Mouse (Mus musculus) embryonic facial prominence, embryonic 10.5 days (tissue): ENCODE data around the gene Spc24. TPM values are rescaled to one million over a fixed set of nuclear protein-coding genes. Genes with fewer than 3 reads are reported as not detected.
"Not testable (repeated sequence)": the region's sequence is repeated elsewhere in the genome, so short reads cannot be mapped to it uniquely, and the experiment has no call there.

ENCODE experiments used
- DNase-seq: peaks from one replicate; pipeline ENCODE4 v3.0.0-alpha.2; 2017; ENCODE audit warnings: low spot score
- H3K27ac ChIP-seq: fragments of 300-500 bp; sonication (generic); replicated peaks from 2 replicates; pipeline ENCODE4 v1.5.1; 2016; ENCODE audit warnings: mild to moderate bottlenecking
- H3K27me3 ChIP-seq: fragments of 300-500 bp; sonication (generic); replicated peaks from 2 replicates; pipeline ENCODE4 v1.6.1; 2016; ENCODE audit warnings: low read depth, mild to moderate bottlenecking; ENCODE audit not compliant: poor library complexity, severe bottlenecking
- H3K36me3 ChIP-seq: fragments of 300-500 bp; sonication (generic); replicated peaks from 2 replicates; pipeline ENCODE4 v1.6.1; 2016; ENCODE audit warnings: mild to moderate bottlenecking, moderate library complexity
- H3K4me1 ChIP-seq: fragments of 300-500 bp; sonication (generic); 2 replicates; pipeline ENCODE4 v1.6.1; 2016
- H3K4me3 ChIP-seq: fragments of 300-500 bp; sonication (generic); 2 replicates; pipeline ENCODE4 v1.5.1; 2016; ENCODE audit warnings: mild to moderate bottlenecking, moderate library complexity
- H3K9me3 ChIP-seq: fragments of 300-500 bp; sonication (generic); 2 replicates; pipeline ENCODE4 v1.6.1; 2016; ENCODE audit warnings: mild to moderate bottlenecking
- WGBS: fragments of 180-500 bp; shearing (Covaris S2); methylation state at CpG from one replicate; pipeline ENCODE4 v1.1.7; 2016; 5-methylcytosine and 5-hydroxymethylcytosine counted together
- polyA plus RNA-seq: library from polyadenylated mRNA; unstranded; fragments of >200 nt; fragmentation: Nextera tagmentation; extraction: Ambion mirVana; gene quantifications from 2 replicates; pipeline ENCODE4 v1.2.1, GENCODE M21; 2016

The Spc24 gene
- polyA plus RNA-seq, 1 experiment from 2014 or later: 187 TPM

DNA sequence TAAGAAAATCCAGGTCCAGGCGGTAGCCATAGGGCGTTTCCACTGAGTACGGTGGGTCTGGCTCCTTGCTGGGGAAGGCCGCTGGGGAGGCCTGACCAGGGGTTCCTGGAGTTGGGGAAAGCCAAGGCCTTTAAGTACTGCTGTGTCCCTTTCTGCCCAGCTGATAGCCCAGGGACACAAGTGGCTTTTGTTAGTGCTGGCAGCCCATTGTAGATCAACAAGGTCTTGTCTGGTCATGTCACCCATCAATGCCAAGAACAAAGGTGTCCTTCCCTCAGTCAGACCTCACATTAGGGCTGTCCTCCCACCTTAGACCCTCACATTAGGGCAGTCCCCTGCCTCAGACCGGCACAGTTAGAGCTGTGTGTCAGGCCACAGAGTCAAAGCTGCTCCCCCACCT is 35.5 kb upstream of the Spc24 start:
- H3K4me3 ChIP-seq: peak overlapping the region; percentile 72
- peaks cover 58% of the 10 kb centered on the region for H3K4me1 ChIP-seq
- H3K27me3 ChIP-seq: no peaks in the 10 kb centered on the region
- peaks cover 60% of the 10 kb centered on the region for H3K36me3 ChIP-seq
- 71% methylated on average over 5 of the region's 5 CpGs for WGBS
- no peak for DNase-seq
- no peaks in the 10 kb centered on the region for H3K9me3 ChIP-seq
- peak overlapping the region; percentile 96 for H3K27ac ChIP-seq

DNA sequence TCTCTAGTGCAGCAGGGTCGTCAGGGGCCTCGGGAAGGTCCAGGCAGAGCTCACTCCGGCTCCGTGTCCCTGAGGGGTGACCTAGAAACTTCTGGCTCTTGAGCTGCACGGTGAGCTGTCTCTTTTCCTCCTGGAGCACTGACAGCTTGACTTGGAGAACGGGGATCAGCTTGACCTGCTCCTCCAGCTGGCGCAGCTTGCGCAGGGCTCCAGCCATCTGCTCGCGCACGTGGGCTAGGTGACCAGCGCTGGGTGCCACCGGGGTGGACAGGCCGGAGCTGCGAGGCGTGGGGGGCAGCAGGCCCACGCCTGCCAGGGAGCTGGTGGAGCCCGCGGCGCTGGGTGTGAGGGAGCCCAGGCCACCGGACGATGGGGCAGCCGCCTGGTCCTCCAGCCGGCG is 34.8 kb upstream of the Spc24 start:
- Histone ChIP-seq H3K4me3 (no peak overlapping the region), H3K27me3 (no peaks in the 10 kb centered on the region), H3K36me3 (peaks cover 65% of the 10 kb centered on the region), H3K27ac (peak overlapping the region; percentile 96), H3K9me3 (no peaks in the 10 kb centered on the region), H3K4me1 (peaks cover 53% of the 10 kb centered on the region)
- WGBS: 96% methylated on average over 25 of the region's 25 CpGs
- DNase-seq: no peak

DNA sequence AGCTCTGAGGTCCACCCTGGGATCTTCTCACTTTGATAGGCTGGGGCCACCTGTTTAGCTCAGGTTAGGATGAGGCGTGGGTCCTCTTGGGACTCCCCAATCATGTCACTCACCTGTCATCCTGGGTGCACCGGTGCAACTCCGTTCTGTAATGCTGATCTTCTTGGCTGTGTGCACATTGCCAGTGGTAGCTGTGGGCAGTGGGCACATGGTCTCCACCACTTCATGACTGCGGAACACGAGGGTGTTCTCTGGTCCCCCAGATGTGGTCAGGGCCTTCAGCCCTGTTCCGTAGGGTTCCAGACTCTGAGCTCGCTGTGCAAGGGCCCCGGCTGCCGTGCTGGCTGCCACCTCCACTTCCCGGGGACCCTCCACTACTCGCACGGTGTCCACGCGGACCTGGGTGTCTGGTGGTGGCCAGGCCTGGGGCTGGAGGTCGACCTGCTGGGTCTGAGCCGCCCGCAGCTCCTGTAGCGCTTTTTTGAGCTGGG is 34.3 kb upstream of the Spc24 start:
- no peaks in the 10 kb centered on the region for H3K9me3 ChIP-seq
- no peaks in the 10 kb centered on the region for H3K27me3 ChIP-seq
- DNase-seq: no peak
- no peak overlapping the region for H3K4me3 ChIP-seq
- peaks cover 70% of the 10 kb centered on the region for H3K36me3 ChIP-seq
- no peak overlapping the region for H3K27ac ChIP-seq
- H3K4me1 ChIP-seq: peaks cover 51% of the 10 kb centered on the region
- WGBS: 97% methylated on average over 18 of the region's 18 CpGs

DNA sequence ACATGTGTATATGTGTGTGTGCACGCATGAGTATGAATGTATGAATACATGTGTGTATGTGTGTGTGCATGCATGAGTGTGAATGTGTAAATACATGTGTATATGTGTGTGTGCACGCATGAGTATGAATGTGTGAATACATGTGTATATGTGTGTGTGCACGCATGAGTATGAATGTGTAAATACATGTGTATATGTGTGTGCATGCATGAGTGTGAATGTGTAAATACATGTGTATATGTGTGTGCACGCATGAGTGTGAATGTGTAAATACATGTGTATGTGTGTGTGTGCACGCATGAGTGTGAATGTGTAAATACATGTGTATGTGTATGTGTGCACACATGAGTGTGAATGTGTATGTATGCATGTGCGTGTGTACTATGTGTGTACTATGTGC is 33.4 kb upstream of the Spc24 start:
- not testable (repeated sequence) for H3K4me3 ChIP-seq, DNase-seq, H3K27ac ChIP-seq, H3K9me3 ChIP-seq, H3K27me3 ChIP-seq
- Histone ChIP-seq H3K4me1 (peaks cover 42% of the 10 kb centered on the region), H3K36me3 (peaks cover 79% of the 10 kb centered on the region)
- 97% methylated on average over 6 of the region's 6 CpGs for WGBS

DNA sequence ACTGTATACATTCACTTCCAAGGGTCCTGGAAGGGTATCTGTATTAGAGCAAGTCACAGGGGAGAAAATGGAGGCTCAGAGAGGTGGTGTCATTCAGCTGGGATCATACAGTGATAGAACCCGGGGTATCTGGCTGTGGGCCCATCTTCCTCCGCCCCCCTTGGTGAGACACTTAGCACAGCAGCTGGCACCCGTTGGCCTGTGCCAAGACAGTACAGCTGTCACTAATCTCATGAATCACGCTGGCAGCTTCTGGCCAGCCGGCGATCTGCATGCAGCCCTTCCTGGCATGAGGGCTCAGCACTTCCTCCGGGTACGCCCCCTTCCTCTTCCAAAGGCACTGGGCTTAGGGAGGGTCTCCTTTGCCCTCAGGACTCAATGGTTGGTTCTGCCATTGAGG is 32.5 kb upstream of the Spc24 start:
- WGBS: 86% methylated on average over 8 of the region's 8 CpGs
- Histone ChIP-seq H3K27ac (no peak overlapping the region), H3K36me3 (peaks cover 87% of the 10 kb centered on the region), H3K4me3 (no peak overlapping the region), H3K27me3 (no peaks in the 10 kb centered on the region), H3K9me3 (no peaks in the 10 kb centered on the region), H3K4me1 (peaks cover 37% of the 10 kb centered on the region)
- no peak for DNase-seq

DNA sequence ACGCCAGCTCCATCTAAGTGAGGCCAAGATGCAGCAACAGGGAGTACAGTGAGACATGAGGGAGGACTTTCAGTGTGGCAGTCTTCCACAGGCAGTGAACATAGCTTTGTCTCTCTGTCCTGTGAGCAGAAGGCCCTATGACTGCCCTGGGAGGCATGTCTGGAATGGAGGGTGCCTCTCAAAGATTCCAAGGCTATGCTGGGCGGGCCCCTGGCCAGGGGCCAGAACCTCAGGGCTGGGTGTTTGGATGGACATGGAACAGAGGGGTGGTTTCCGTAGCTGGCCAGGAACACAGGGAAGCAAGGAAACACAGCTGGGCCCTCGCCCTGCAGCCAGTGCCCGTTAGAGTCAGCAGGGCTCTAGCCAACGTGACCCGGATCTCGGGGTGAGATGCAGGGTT is 31.8 kb upstream of the Spc24 start:
- no peak for DNase-seq
- H3K36me3 ChIP-seq: peaks cover 94% of the 10 kb centered on the region
- WGBS: 93% methylated on average over 8 of the region's 8 CpGs

DNA sequence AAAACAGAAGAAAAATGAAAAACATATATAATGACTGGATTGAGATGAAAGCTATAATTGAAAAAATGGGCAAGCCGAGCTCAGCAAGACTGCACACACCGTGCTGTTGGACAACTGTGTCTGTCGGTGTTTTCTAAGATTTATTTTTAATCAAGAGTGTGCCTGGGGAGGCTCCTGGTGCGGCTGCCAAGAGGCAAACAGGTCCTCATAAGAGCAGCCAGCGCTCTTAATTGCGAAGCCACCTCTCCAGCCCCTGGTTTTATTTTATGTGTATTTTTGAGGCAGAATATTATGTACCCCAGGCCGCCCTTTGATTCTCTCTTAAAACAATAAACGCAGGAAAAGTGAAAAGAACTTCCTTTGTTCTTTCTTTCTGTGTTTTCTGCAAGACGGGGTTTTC is 28.1 kb upstream of the Spc24 start:
- H3K9me3 ChIP-seq: no peaks in the 10 kb centered on the region
- no peak overlapping the region for H3K4me3 ChIP-seq
- H3K27ac ChIP-seq: no peak overlapping the region
- DNase-seq: no peak
- no peaks in the 10 kb centered on the region for H3K27me3 ChIP-seq
- 91% methylated on average over 9 of the region's 9 CpGs for whole genome bisulfite sequencing
- H3K4me1 ChIP-seq: peaks cover 14% of the 10 kb centered on the region
- H3K36me3 ChIP-seq: peaks cover 97% of the 10 kb centered on the region

More for the DNA sequence above, 31.8 kb upstream of the Spc24 start:
- Histone ChIP-seq H3K4me3 (no peak overlapping the region), H3K27me3 (no peaks in the 10 kb centered on the region), H3K27ac (no peak overlapping the region), H3K4me1 (peaks cover 35% of the 10 kb centered on the region), H3K9me3 (no peaks in the 10 kb centered on the region)

DNA sequence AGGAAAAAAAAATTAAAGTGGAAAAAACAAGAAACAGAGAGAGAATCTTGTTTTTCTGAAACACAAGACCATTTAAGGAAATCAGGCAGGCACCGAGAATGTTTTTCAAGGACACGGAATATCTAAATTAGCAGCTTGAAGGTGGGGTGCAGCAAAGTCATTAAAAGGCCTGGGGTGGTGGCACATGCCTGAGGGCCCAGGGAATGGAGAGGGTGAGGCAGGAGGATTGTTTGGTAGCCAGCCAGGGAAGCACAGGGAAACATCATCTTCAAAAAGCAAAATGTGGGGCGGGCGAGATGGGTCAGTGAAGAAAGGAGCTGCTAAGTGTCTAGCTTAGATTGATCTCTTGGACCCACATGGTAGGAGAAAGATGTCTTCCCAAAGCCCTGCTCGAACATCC is 27.6 kb upstream of the Spc24 start:
- peaks cover 95% of the 10 kb centered on the region for H3K36me3 ChIP-seq
- WGBS: 86% methylated on average over 5 of the region's 5 CpGs

DNA sequence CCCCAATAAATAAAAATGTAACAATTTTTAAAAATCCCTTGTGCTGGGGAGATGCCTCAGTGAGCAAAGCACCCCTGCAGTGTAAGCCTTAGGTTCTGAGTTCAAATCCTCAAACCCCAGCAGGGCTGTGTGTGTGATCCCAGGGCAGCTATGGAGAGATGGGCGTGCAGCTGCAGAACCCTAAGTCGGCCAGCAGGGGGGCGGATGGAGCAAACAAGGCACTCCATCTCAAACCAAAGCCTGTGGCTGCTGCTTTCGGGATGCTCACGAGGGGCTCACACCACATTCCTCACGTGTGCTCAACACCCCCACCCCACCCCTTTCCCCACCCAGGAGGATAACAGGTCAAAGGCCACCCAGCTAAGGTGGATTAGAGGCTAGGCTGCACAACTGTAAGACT is 26.8 kb upstream of the Spc24 start:
- Histone ChIP-seq H3K9me3 (no peaks in the 10 kb centered on the region), H3K27me3 (no peaks in the 10 kb centered on the region), H3K36me3 (peaks cover 95% of the 10 kb centered on the region), H3K4me3 (0 out of 2 replicates have a peak overlapping the region, but pooled peaks have one; percentile 20), H3K4me1 (peaks cover 6% of the 10 kb centered on the region), H3K27ac (peak overlapping the region; percentile 73)
- WGBS: 7% methylated on average over 6 of the region's 6 CpGs
- peak; percentile 82 for DNase-seq

More for the DNA sequence above, 27.6 kb upstream of the Spc24 start:
- no peaks in the 10 kb centered on the region for H3K9me3 ChIP-seq
- H3K27me3 ChIP-seq: no peaks in the 10 kb centered on the region
- H3K4me3 ChIP-seq: no peak overlapping the region
- no peak for DNase-seq
- no peak overlapping the region for H3K27ac ChIP-seq
- peaks cover 10% of the 10 kb centered on the region for H3K4me1 ChIP-seq

DNA sequence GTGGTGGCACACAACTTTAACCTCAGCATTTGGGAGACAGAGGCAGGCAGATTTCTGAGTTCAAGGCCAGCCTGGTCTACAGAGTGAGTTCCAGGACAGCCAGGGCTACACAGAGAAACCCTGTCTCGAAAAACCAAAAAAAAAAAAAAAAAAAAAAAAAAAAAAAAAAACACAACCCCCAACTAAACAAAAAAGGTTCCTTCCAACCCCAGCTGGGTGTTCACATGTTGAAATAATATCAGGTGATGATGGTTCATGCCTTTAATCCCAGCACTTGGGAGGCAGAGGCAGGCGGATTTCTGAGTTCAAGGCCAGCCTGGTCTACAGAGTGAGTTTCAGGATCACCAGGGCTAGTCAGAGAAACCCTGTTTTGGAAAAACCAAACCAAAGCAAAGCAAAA is 26.2 kb upstream of the Spc24 start:
- not testable (repeated sequence) for H3K4me1 ChIP-seq, H3K27ac ChIP-seq, H3K27me3 ChIP-seq, H3K9me3 ChIP-seq, H3K4me3 ChIP-seq, DNase-seq
- WGBS: 87% methylated on average over 2 of the region's 2 CpGs
- peaks cover 95% of the 10 kb centered on the region for H3K36me3 ChIP-seq

DNA sequence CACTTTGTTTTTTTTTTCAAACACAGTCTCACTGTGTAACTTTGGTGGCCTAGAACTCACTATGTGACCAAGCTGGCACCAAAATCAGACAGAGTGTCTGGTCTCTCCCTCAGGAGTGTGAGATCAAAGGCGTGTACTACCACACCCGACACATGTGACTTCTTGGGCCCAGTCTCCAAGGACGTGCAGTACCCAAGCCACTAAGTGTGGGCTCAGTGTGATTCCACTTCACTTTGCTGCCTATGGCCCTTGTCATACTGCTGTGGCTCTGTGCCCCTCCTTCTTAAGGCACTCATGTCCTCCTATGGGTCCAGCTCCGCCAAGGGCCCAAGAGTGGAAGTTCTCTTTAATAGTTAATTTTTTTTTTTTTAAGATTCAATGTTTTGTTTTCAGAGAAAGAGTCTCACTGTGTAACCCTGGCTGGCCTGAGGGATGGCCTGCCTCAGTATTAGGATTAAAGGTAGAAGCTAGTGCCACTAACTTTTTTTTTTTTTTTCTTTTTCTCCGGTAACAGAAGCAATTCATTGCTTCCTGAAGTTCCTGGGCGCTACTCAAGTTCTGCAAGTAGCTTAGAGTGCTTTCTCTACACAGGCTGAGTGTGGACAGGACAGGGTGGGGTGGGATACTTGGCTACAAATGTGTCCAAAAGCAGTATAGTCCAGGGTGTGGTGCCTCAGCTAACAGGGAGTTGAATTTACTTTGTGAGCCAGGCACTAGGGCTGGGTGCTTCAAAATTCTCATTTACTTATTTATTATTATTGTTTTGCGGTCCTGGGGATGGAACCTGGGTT is 24.6 kb upstream of the Spc24 start:
- Histone ChIP-seq H3K4me3 (no peak overlapping the region), H3K4me1 (peaks cover 6% of the 10 kb centered on the region), H3K27me3 (no peaks in the 10 kb centered on the region), H3K36me3 (peaks cover 95% of the 10 kb centered on the region), H3K9me3 (no peaks in the 10 kb centered on the region), H3K27ac (no peak overlapping the region)
- 91% methylated on average over 7 of the region's 7 CpGs for whole genome bisulfite sequencing
- DNase-seq: no peak

DNA sequence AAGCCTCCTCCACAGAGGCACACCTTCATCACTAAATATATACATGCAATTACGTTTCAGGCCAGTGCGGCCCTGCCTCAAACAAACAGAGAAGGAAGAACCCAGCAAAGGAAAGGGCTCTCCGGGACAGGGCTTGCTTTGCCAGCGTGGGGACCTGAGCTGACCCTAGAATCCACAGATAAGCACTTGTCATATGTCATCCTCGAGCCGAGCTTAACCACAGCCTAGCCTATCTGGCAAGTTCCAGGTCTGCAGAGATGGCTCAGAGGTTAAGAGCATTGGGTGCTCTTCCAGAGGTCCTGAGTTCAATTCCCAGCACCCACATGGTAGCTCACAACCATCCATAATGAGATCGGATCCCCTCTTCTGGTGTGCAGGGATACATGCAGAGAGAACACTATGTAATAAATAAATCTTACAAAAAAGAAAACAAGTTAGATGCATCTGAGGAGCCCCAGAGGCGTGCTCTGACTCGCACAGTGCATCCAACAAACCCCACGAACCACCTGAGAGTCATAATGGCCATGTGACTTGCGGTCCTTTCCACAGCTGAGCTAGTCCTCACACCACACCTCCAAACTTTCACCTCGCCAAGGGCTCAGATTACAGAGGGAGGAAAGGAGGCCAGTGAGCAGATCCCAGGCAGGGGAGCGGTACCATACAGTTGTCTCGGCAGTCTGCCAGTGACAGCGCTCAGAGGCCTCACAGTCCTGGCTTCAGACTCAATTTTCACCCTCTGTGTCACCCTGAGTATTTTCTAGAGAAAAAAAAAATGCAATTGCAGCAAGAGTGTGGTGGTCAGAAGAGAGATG is 21.8 kb upstream of the Spc24 start:
- Histone ChIP-seq H3K27me3 (no peaks in the 10 kb centered on the region), H3K9me3 (no peaks in the 10 kb centered on the region), H3K4me1 (peaks cover under 1% of the 10 kb centered on the region; the same call in 1 of the 2 replicates), H3K4me3 (no peak overlapping the region), H3K27ac (no peak overlapping the region), H3K36me3 (peaks cover 95% of the 10 kb centered on the region)
- DNase-seq: no peak
- 82% methylated on average over 15 of the region's 15 CpGs for WGBS

DNA sequence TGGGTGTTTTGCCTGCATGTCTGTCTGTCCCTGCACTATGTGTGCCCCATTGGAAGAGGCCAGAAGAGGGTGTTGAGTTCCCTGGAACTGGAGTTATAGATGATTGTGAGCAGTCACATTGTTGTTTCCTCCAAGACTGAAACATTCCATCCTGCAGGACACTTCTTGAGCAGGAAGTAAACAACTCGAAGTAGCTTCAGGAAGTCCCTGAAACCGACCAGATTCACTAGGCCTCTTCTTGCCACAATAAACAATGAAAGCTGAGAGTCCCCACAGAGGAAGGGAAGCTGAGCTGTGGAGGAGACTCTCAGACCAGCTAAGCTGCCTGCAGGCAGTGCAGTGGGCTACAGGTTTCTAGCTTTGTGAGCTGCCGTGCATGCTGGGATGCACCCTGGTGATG is 17.6 kb upstream of the Spc24 start:
- Histone ChIP-seq H3K36me3 (peaks cover 95% of the 10 kb centered on the region), H3K4me1 (no peaks in the 10 kb centered on the region)

More for the DNA sequence above, 17.6 kb upstream of the Spc24 start:
- no peak overlapping the region for H3K4me3 ChIP-seq
- no peak for DNase-seq
- H3K9me3 ChIP-seq: no peaks in the 10 kb centered on the region
- no peak overlapping the region for H3K27ac ChIP-seq
- no peaks in the 10 kb centered on the region for H3K27me3 ChIP-seq
- 87% methylated on average over 3 of the region's 3 CpGs for WGBS
